Mouse (Mus musculus) myocyte (in vitro differentiated cells): ENCODE results near the gene 1600015I10Rik.

ENCODE experiments used
- CEBPB ChIP-seq: IDR thresholded peaks from 2 replicates; pipeline ENCODE4 v1.6.1; 2011; ENCODE audit warnings: mild to moderate bottlenecking, moderate library complexity; ENCODE audit not compliant: poor library complexity, insufficient read depth, severe bottlenecking
- E2F4 ChIP-seq: IDR thresholded peaks from one replicate; pipeline ENCODE4 v1.6.1; 2011; ENCODE audit warnings: mild to moderate bottlenecking, control low read depth, moderate library complexity; ENCODE audit not compliant: insufficient read depth
- MAX ChIP-seq: IDR thresholded peaks from one replicate; pipeline ENCODE4 v1.6.1; 2011; ENCODE audit warnings: low read depth, mild to moderate bottlenecking, control low read depth
- MYOD1 ChIP-seq, 3 experiments: IDR thresholded peaks; one replicate each; pipeline ENCODE4 v1.6.1; 2011; ENCODE audit warnings: control low read depth in 2 of 3, low read depth in 2 of 3, mild to moderate bottlenecking in 2 of 3, moderate library complexity in 1 of 3; ENCODE audit not compliant: insufficient read length in 2 of 3, control insufficient read depth in 1 of 3
- MYOG ChIP-seq, 3 experiments: IDR thresholded peaks; one replicate each; pipeline ENCODE4 v1.6.1; 2011; ENCODE audit warnings: control low read depth in 2 of 3, low read depth in 2 of 3, mild to moderate bottlenecking in 2 of 3; ENCODE audit not compliant: insufficient read length in 2 of 3, control insufficient read depth in 1 of 3, insufficient read depth in 1 of 3
- POLR2A ChIP-seq: IDR thresholded peaks from one replicate; pipeline ENCODE4 v1.6.1; 2011; ENCODE audit warnings: low read depth, mild to moderate bottlenecking, control low read depth, moderate library complexity; ENCODE audit not compliant: insufficient read length
- POLR2AphosphoS2 ChIP-seq: IDR thresholded peaks from one replicate; pipeline ENCODE4 v1.6.1; 2011; ENCODE audit warnings: low read depth, control low read depth; ENCODE audit not compliant: insufficient read length
- SRF ChIP-seq: IDR thresholded peaks from one replicate; pipeline ENCODE4 v1.6.1; 2011; ENCODE audit warnings: low read depth; ENCODE audit not compliant: control insufficient read depth, insufficient read length
- TCF12 ChIP-seq: IDR thresholded peaks from one replicate; pipeline ENCODE4 v1.6.1; 2011; ENCODE audit warnings: mild to moderate bottlenecking, control low read depth; ENCODE audit not compliant: poor library complexity, insufficient read depth, severe bottlenecking
- USF1 ChIP-seq: IDR thresholded peaks from one replicate; pipeline ENCODE4 v1.6.1; 2011; ENCODE audit warnings: low read depth, mild to moderate bottlenecking, control low read depth, moderate library complexity

- no peak for TF ChIP-seq POLR2A
- no peak for TF ChIP-seq CEBPB
- TF ChIP-seq POLR2AphosphoS2, result no peak
- TF ChIP-seq USF1, result no peak
- no peak for TF ChIP-seq TCF12
- no peak for TF ChIP-seq E2F4
- no peak for TF ChIP-seq SRF
- TF ChIP-seq MAX, result no peak
- no peak for TF ChIP-seq MYOG (IDR thresholded peaks at IDR 0.05; ENCODE audit: control insufficient read depth in 1 of 3, insufficient read depth in 1 of 3, insufficient read length in 2 of 3, low read depth in 2 of 3)
- TF ChIP-seq MYOD1 (IDR thresholded peaks at IDR 0.05; ENCODE audit: control insufficient read depth in 1 of 3, insufficient read length in 2 of 3, low read depth in 2 of 3), result no peak
These were observed 45.0 kb downstream of the 1600015I10Rik start, which contains the start of gene Doxl2 for GRCm38 (mm10) chr6:48974663-48975062.
